Mouse (Mus musculus) heart, adult 18-20 months (tissue): Measurements from ENCODE around the gene Sdad1. TPM values are rescaled to one million over a fixed set of nuclear protein-coding genes. Genes with fewer than 3 reads are reported as not detected.

Experiments
- DNase-seq, 2 experiments: peaks; one replicate each; pipeline ENCODE4 v3.0.0; 2021 to 2022; ENCODE audit warnings: mixed read lengths in 1 of 2
- total RNA-seq, 2 experiments: library from RNA; stranded (reverse); gene quantifications; 2 replicates each; pipeline ENCODE4 v1.2.3; 2021

Gene Sdad1
- total RNA-seq, 2 experiments from 2014 or later, result 11.4 to 13.8 TPM

- no peak for DNase-seq
These were observed 69.5 kb downstream of the Sdad1 start for GRCm38 (mm10) chr5:92240769-92241168.

GRCm38 (mm10) chr5:92239333-92240232 lies 70.7 kb downstream of the Sdad1 start:
- peak; percentile 53 to 86 for DNase-seq

- no peak for DNase-seq
These were observed 75.2 kb downstream of the Sdad1 start for GRCm38 (mm10) chr5:92234939-92235557.

Other genes starting within 250 kb of the Sdad1 start
- gene G3bp2, start 226.8 kb downstream of the Sdad1 start, total RNA-seq, result 10 to 100 TPM; 59.4 to 66.1 TPM
- 10 to 100 TPM; 43.5 to 43.7 TPM for gene Uso1, start 172.5 kb downstream of the Sdad1 start, total RNA-seq
- gene U90926, start 95.1 kb downstream of the Sdad1 start, total RNA-seq, result not detected
- not detected for gene Ppef2, start 54.2 kb downstream of the Sdad1 start, total RNA-seq
- 10 to 100 TPM; 16.0 to 22.9 TPM for gene Naaa, start 32.3 kb downstream of the Sdad1 start, total RNA-seq
- gene Cxcl9, start 17.6 kb upstream of the Sdad1 start, total RNA-seq, result 10 to 100 TPM in 1 of 2 experiments, 1 to 10 TPM in 1; 2.1 to 10.8 TPM
- gene Art3, start 21.3 kb upstream of the Sdad1 start, total RNA-seq, result 100 to 1,000 TPM; 595 to 602 TPM
- under 1 TPM in 1 of 2 experiments, not detected in 1; 0.25 TPM for gene Cxcl10, start 38.4 kb upstream of the Sdad1 start, total RNA-seq
- gene Nup54, start 124.7 kb upstream of the Sdad1 start, total RNA-seq, result 10 to 100 TPM; 19.1 to 21.9 TPM
- 10 to 100 TPM; 79.5 to 88.4 TPM for gene Scarb2, start 196.4 kb upstream of the Sdad1 start, total RNA-seq
- under 1 TPM in 1 of 2 experiments, not detected in 1; 0.87 TPM for gene Fam47e, start 244.6 kb upstream of the Sdad1 start, total RNA-seq